Mouse (Mus musculus): ENCODE measurements at regions not wholly inside any gene's neighbourhood (a gene's known extent, or its start where the extent isn't known, plus 50 kb on each side); places are given as distances from the start of the nearest gene placed in this dataset.

DNA sequence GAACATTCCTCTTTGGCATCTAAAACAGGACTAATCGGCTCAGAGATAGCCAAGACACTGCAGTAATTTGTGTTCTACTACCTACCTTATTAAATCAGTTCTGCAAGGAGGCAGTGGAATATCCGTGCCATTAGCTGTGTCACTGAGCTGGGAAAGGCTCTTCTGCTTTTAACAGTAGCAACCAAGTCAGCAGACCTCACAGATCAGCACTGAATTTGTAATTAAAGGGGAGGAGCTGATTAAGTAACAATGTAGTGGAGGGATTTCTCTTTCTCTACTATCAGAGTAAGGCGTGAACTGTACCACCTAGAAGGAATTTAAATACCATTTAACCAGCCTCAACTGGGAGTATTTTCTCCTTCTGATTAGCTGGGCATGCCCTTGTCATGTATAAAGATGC is 504.3 kb upstream of the Atp10a start:
- Histone ChIP-seq H3K27me3 (ENCODE audit: control insufficient read depth, insufficient read depth, insufficient read length) (no peaks in the 10 kb centered on the region), H3K4me3 (no peak overlapping the region), H3ac (ENCODE audit: control insufficient read depth, insufficient read length) (no peak overlapping the region), H3K79me2 (ENCODE audit: control insufficient read depth, insufficient read depth) (no peaks in the 10 kb centered on the region), H3K4me2 (ENCODE audit: low read depth) (no peak overlapping the region), H3K36me3 (ENCODE audit: control insufficient read depth, insufficient read depth) (no peaks in the 10 kb centered on the region)
- TF ChIP-seq REST (IDR thresholded peaks at IDR 0.05; ENCODE audit: insufficient read depth, insufficient read length) (no peak), E2F4 (IDR thresholded peaks at IDR 0.05; ENCODE audit: insufficient read depth) (no peak), MYOG (IDR thresholded peaks at IDR 0.05; ENCODE audit: control insufficient read depth in 1 of 3, insufficient read depth in 1 of 3, insufficient read length in 2 of 3, low read depth in 2 of 3) (no peak), TCF3 (IDR thresholded peaks at IDR 0.05; ENCODE audit: insufficient read length, low read depth) (no peak), USF1 (IDR thresholded peaks at IDR 0.05; ENCODE audit: low read depth) (no peak), CEBPB (IDR thresholded peaks at IDR 0.05; ENCODE audit: insufficient read depth, poor library complexity, severe bottlenecking) (no peak), POLR2AphosphoS2 (IDR thresholded peaks at IDR 0.05; ENCODE audit: insufficient read length, low read depth) (no peak), SRF (IDR thresholded peaks at IDR 0.05; ENCODE audit: control insufficient read depth, insufficient read length, low read depth) (no peak), MAX (IDR thresholded peaks at IDR 0.05; ENCODE audit: low read depth) (no peak), TCF12 (IDR thresholded peaks at IDR 0.05; ENCODE audit: insufficient read depth, poor library complexity, severe bottlenecking) (no peak), POLR2A (IDR thresholded peaks at IDR 0.05; ENCODE audit: insufficient read length, low read depth) (no peak), MYOD1 (IDR thresholded peaks at IDR 0.05; ENCODE audit: control insufficient read depth in 1 of 3, insufficient read length in 2 of 3, low read depth in 2 of 3) (no peak)

- H3K4me3 ChIP-seq = no peak overlapping the region
- no peaks in the 10 kb centered on the region for H3K36me3 ChIP-seq (ENCODE audit: control insufficient read depth, insufficient read depth)
- no peak overlapping the region for H3ac ChIP-seq (ENCODE audit: control insufficient read depth, insufficient read length)
- no peaks in the 10 kb centered on the region for H3K27me3 ChIP-seq (ENCODE audit: control insufficient read depth, insufficient read depth, insufficient read length)
- H3K79me2 ChIP-seq (ENCODE audit: control insufficient read depth, insufficient read depth) = no peaks in the 10 kb centered on the region
- no peak for TF ChIP-seq TCF3 (IDR thresholded peaks at IDR 0.05; ENCODE audit: insufficient read length, low read depth)
- TF ChIP-seq USF1 (IDR thresholded peaks at IDR 0.05; ENCODE audit: low read depth) = no peak
- no peak for TF ChIP-seq MYOG (IDR thresholded peaks at IDR 0.05; ENCODE audit: control insufficient read depth in 1 of 3, insufficient read depth in 1 of 3, insufficient read length in 2 of 3, low read depth in 2 of 3)
- no peak overlapping the region for H3K4me2 ChIP-seq (ENCODE audit: low read depth)
Measured at GRCm38 (mm10) chr7:58184913-58185312, 471.1 kb upstream of the Atp10a start.

DNA sequence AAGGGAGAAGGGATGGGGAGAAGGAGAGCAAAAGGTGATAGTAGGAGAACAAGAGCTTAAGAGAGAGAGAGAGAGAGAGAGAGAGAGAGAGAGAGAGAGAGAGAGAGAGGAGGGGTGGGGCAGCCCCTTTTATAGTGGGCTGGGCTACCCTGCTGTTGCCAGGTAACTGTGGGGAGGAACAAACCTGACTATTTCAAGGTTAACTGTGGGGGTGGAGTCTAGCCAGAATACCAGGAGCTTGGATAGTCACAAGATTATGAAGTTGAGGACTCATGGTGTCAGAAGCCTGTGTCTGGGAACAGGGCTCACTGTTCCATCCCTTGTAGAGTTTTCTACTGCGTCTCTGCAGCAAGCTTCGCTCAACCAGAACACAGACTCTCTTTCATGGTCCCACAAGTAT is 438.2 kb upstream of the Atp10a start:
- no peaks in the 10 kb centered on the region for H3K27me3 ChIP-seq (ENCODE audit: control insufficient read depth, insufficient read depth, insufficient read length)
- H3K79me2 ChIP-seq (ENCODE audit: control insufficient read depth, insufficient read depth) = no peaks in the 10 kb centered on the region
- H3K4me3 ChIP-seq = no peak overlapping the region
- H3ac ChIP-seq (ENCODE audit: control insufficient read depth, insufficient read length) = no peak overlapping the region
- no peaks in the 10 kb centered on the region for H3K36me3 ChIP-seq (ENCODE audit: control insufficient read depth, insufficient read depth)
- H3K4me2 ChIP-seq (ENCODE audit: low read depth) = no peak overlapping the region
- TF ChIP-seq E2F4 (IDR thresholded peaks at IDR 0.05; ENCODE audit: insufficient read depth) (no peak), POLR2AphosphoS2 (IDR thresholded peaks at IDR 0.05; ENCODE audit: insufficient read length, low read depth) (no peak), REST (IDR thresholded peaks at IDR 0.05; ENCODE audit: insufficient read depth, insufficient read length) (no peak), SRF (IDR thresholded peaks at IDR 0.05; ENCODE audit: control insufficient read depth, insufficient read length, low read depth) (no peak), POLR2A (IDR thresholded peaks at IDR 0.05; ENCODE audit: insufficient read length, low read depth) (no peak), MAX (IDR thresholded peaks at IDR 0.05; ENCODE audit: low read depth) (no peak), TCF3 (IDR thresholded peaks at IDR 0.05; ENCODE audit: insufficient read length, low read depth) (no peak), TCF12 (IDR thresholded peaks at IDR 0.05; ENCODE audit: insufficient read depth, poor library complexity, severe bottlenecking) (no peak), USF1 (IDR thresholded peaks at IDR 0.05; ENCODE audit: low read depth) (no peak), MYOG (IDR thresholded peaks at IDR 0.05; ENCODE audit: control insufficient read depth in 1 of 3, insufficient read depth in 1 of 3, insufficient read length in 2 of 3, low read depth in 2 of 3) (no peak), CEBPB (IDR thresholded peaks at IDR 0.05; ENCODE audit: insufficient read depth, poor library complexity, severe bottlenecking) (no peak), MYOD1 (IDR thresholded peaks at IDR 0.05; ENCODE audit: control insufficient read depth in 1 of 3, insufficient read length in 2 of 3, low read depth in 2 of 3) (no peak)

GRCm38 (mm10) chr7:58224727-58225126 is 431.2 kb upstream of the Atp10a start:
- H3ac ChIP-seq (ENCODE audit: control insufficient read depth, insufficient read length) = no peak overlapping the region
- no peaks in the 10 kb centered on the region for H3K36me3 ChIP-seq (ENCODE audit: control insufficient read depth, insufficient read depth)
- no peak overlapping the region for H3K4me2 ChIP-seq (ENCODE audit: low read depth)
- H3K27me3 ChIP-seq (ENCODE audit: control insufficient read depth, insufficient read depth, insufficient read length) = no peaks in the 10 kb centered on the region
- H3K4me3 ChIP-seq = no peak overlapping the region
- TF ChIP-seq TCF12 (IDR thresholded peaks at IDR 0.05; ENCODE audit: insufficient read depth, poor library complexity, severe bottlenecking) (no peak), MAX (IDR thresholded peaks at IDR 0.05; ENCODE audit: low read depth) (no peak), POLR2AphosphoS2 (IDR thresholded peaks at IDR 0.05; ENCODE audit: insufficient read length, low read depth) (no peak), E2F4 (IDR thresholded peaks at IDR 0.05; ENCODE audit: insufficient read depth) (no peak), TCF3 (IDR thresholded peaks at IDR 0.05; ENCODE audit: insufficient read length, low read depth) (no peak), MYOD1 (IDR thresholded peaks at IDR 0.05; ENCODE audit: control insufficient read depth in 1 of 3, insufficient read length in 2 of 3, low read depth in 2 of 3) (no peak), REST (IDR thresholded peaks at IDR 0.05; ENCODE audit: insufficient read depth, insufficient read length) (no peak), MYOG (IDR thresholded peaks at IDR 0.05; ENCODE audit: control insufficient read depth in 1 of 3, insufficient read depth in 1 of 3, insufficient read length in 2 of 3, low read depth in 2 of 3) (no peak), USF1 (IDR thresholded peaks at IDR 0.05; ENCODE audit: low read depth) (no peak), POLR2A (IDR thresholded peaks at IDR 0.05; ENCODE audit: insufficient read length, low read depth) (no peak), SRF (IDR thresholded peaks at IDR 0.05; ENCODE audit: control insufficient read depth, insufficient read length, low read depth) (no peak), CEBPB (IDR thresholded peaks at IDR 0.05; ENCODE audit: insufficient read depth, poor library complexity, severe bottlenecking) (no peak)
- no peaks in the 10 kb centered on the region for H3K79me2 ChIP-seq (ENCODE audit: control insufficient read depth, insufficient read depth)

- H3K79me2 ChIP-seq (ENCODE audit: control insufficient read depth, insufficient read depth) = no peaks in the 10 kb centered on the region
- no peak overlapping the region for H3K4me2 ChIP-seq (ENCODE audit: low read depth)
- H3K4me3 ChIP-seq = no peak overlapping the region
- H3ac ChIP-seq (ENCODE audit: control insufficient read depth, insufficient read length) = no peak overlapping the region
- TF ChIP-seq MYOG (IDR thresholded peaks at IDR 0.05; ENCODE audit: control insufficient read depth in 1 of 3, insufficient read depth in 1 of 3, insufficient read length in 2 of 3, low read depth in 2 of 3) (peak in 1 of 3 experiments; percentile 41), MYOD1 (IDR thresholded peaks at IDR 0.05; ENCODE audit: control insufficient read depth in 1 of 3, insufficient read length in 2 of 3, low read depth in 2 of 3) (peak in 1 of 3 experiments; percentile 58), TCF12 (IDR thresholded peaks at IDR 0.05; ENCODE audit: insufficient read depth, poor library complexity, severe bottlenecking) (no peak)
- no peaks in the 10 kb centered on the region for H3K36me3 ChIP-seq (ENCODE audit: control insufficient read depth, insufficient read depth)
- no peaks in the 10 kb centered on the region for H3K27me3 ChIP-seq (ENCODE audit: control insufficient read depth, insufficient read depth, insufficient read length)
Measured at GRCm38 (mm10) chr7:58225713-58226112, 430.3 kb upstream of the Atp10a start.

Data from myocyte (in vitro differentiated cells).